Mouse (Mus musculus) heart, postnatal 0 days (tissue): ENCODE data around the gene H2-Q10.
"Not testable (repeated sequence)": the region's sequence is repeated elsewhere in the genome, so short reads cannot be mapped to it uniquely, and the experiment has no call there.

Source experiments
- CTCF ChIP-seq: IDR thresholded peaks from 2 replicates; pipeline ENCODE4 v1.5.1; 2016; ENCODE audit warnings: antibody characterized with exemption, control low read depth, low read depth
- EP300 ChIP-seq: IDR thresholded peaks from 2 replicates; pipeline ENCODE4 v1.6.1; 2016; ENCODE audit warnings: antibody characterized with exemption, low read depth

- not testable (repeated sequence) for TF ChIP-seq EP300, CTCF
Observed at GRCm38 (mm10) chr17:35508279-35508678, 38.4 kb downstream of the H2-Q10 start.
